Mouse (Mus musculus) heart, postnatal 25 days (tissue): ENCODE measurements around the gene Tmem132a. TPM values are rescaled to one million over a fixed set of nuclear protein-coding genes. Genes with fewer than 3 reads are reported as not detected.
A peak's percentile ranks its signal among the peaks of the same experiment; 100 is the strongest.

ENCODE experiments used
- DNase-seq: peaks from one replicate; pipeline ENCODE4 v3.0.0; 2022; ENCODE audit warnings: low spot score
- intact Hi-C: fragments of 180-260 bp; cut with DNase I; formaldehyde crosslinking; loops from one replicate; pipeline ENCODE4 v1.15.1; 2025
- total RNA-seq, 2 experiments: library from RNA; stranded (reverse); gene quantifications; 2 replicates each; pipeline ENCODE4 v1.2.3; 2021

Gene Tmem132a
- total RNA-seq = 10 to 100 TPM; 15.6 to 17.9 TPM

- intact Hi-C loops = no loop called here
- no peak for DNase-seq
Measured at GRCm38 (mm10) chr19:10869886-10870527, at the start of gene Tmem132a. Tmem132a (minus strand) TSS chr19:10869940.

- intact Hi-C loops = no loop called here
- no peak for DNase-seq
Measured at GRCm38 (mm10) chr19:10918321-10918991, 48.7 kb upstream of the Tmem132a start.

- intact Hi-C loops = no loop called here
- no peak for DNase-seq
Measured at GRCm38 (mm10) chr19:10916506-10916905, 46.8 kb upstream of the Tmem132a start.

GRCm38 (mm10) chr19:10914870-10915269, 45.1 kb upstream of the Tmem132a start:
- intact Hi-C loops = no loop called here
- no peak for DNase-seq

GRCm38 (mm10) chr19:10914291-10914690, 44.6 kb upstream of the Tmem132a start:
- intact Hi-C loops = no loop called here

GRCm38 (mm10) chr19:10909087-10909721, 39.5 kb upstream of the Tmem132a start:
- intact Hi-C loops = loop anchor here (2.0 kb wide), 1 partner anchor 50 kb away; no protein-coding TSS in a partner anchor
- no peak for DNase-seq

More at GRCm38 (mm10) chr19:10914291-10914690, 44.6 kb upstream of the Tmem132a start:
- no peak for DNase-seq

GRCm38 (mm10) chr19:10907891-10908290, 38.2 kb upstream of the Tmem132a start:
- intact Hi-C loops = loop anchor here (2.0 kb wide), 1 partner anchor 51 kb away; no protein-coding TSS in a partner anchor
- no peak for DNase-seq

- intact Hi-C loops = no loop called here
- DNase-seq = no peak
Measured at GRCm38 (mm10) chr19:10905728-10906000, 35.9 kb upstream of the Tmem132a start.

GRCm38 (mm10) chr19:10904927-10905727, 35.4 kb upstream of the Tmem132a start:
- intact Hi-C loops = no loop called here
- DNase-seq = peak; percentile 71

GRCm38 (mm10) chr19:10904512-10904911, 34.8 kb upstream of the Tmem132a start:
- DNase-seq = no peak
- intact Hi-C loops = no loop called here

GRCm38 (mm10) chr19:10901046-10901445, 31.3 kb upstream of the Tmem132a start:
- intact Hi-C loops = no loop called here
- DNase-seq = no peak

GRCm38 (mm10) chr19:10900315-10900714, 30.6 kb upstream of the Tmem132a start:
- intact Hi-C loops = no loop called here
- DNase-seq = no peak

- DNase-seq = no peak
- intact Hi-C loops = no loop called here
Measured at GRCm38 (mm10) chr19:10897491-10897890, 27.8 kb upstream of the Tmem132a start.

GRCm38 (mm10) chr19:10896849-10897248, 27.1 kb upstream of the Tmem132a start:
- intact Hi-C loops = loop anchor here (1.0 kb wide), 1 partner anchor 52 kb away; the partner anchor contains the start of gene Ccdc86

GRCm38 (mm10) chr19:10895708-10896107, 26.0 kb upstream of the Tmem132a start:
- intact Hi-C loops = loop anchor here (1.0 to 2.0 kb wide), 2 partner anchors 15 to 54 kb away; partner anchors contain the start of gene Ccdc86
- DNase-seq = no peak

More at GRCm38 (mm10) chr19:10896849-10897248, 27.1 kb upstream of the Tmem132a start:
- no peak for DNase-seq

GRCm38 (mm10) chr19:10895016-10895528, 25.3 kb upstream of the Tmem132a start, which contains the start of gene Prpf19:
Prpf19 (plus strand) TSS chr19:10895231.
- intact Hi-C loops = loop anchor here (2.0 kb wide), 1 partner anchor 14 kb away; no protein-coding TSS in a partner anchor
- DNase-seq = peak; percentile 95

GRCm38 (mm10) chr19:10892201-10892600, 22.5 kb upstream of the Tmem132a start:
- DNase-seq = no peak

GRCm38 (mm10) chr19:10881426-10882154, 11.8 kb upstream of the Tmem132a start, which contains the start of gene Tmem109:
Tmem109 (minus strand) TSS chr19:10882001.
- intact Hi-C loops = loop anchor here (2.0 kb wide), 1 partner anchor 13 kb away; the partner anchor contains the start of gene Prpf19
- peak; percentile 89 for DNase-seq

More at GRCm38 (mm10) chr19:10892201-10892600, 22.5 kb upstream of the Tmem132a start:
- intact Hi-C loops = no loop called here

- intact Hi-C loops = loop anchor here (2.0 kb wide), 1 partner anchor 14 kb away; the partner anchor contains the start of gene Prpf19
- no peak for DNase-seq
Measured at GRCm38 (mm10) chr19:10880975-10881425, 11.3 kb upstream of the Tmem132a start.
